In genomic region chr8:126239684-126240083, GRCm38 (mm10) we compare ENCODE assay signal across 35 mouse cellular contexts. TPM values are rescaled to one million over a fixed set of nuclear protein-coding genes. Genes with fewer than 3 reads are reported as not detected.
DNase-seq lines count a peak whose midpoint lies in the region; ATAC-seq and TF ChIP-seq lines count a peak whose summit lies in the region.
"Had no signal": no experiment of that assay in that cellular context is flagged by ENCODE, and none has a peak within 500 bp of the region (broad histone marks: within the 10 kb centered on the region; RNA-seq: fewer than 3 reads in every experiment).

No protein-coding gene starts in this region.

- no peak overlapping the region for H3K27ac ChIP-seq in heart, postnatal 0 days (ENCODE audit: low read depth)
- no peak overlapping the region for H3K27ac ChIP-seq in heart, embryonic 11.5 days (ENCODE audit: low read depth, low read length)
- no peak overlapping the region for H3K27ac ChIP-seq in layer of hippocampus, adult 2 months
- H3K27ac ChIP-seq in midbrain, postnatal 0 days (ENCODE audit: low read depth, low read length): no peak overlapping the region
- no peak overlapping the region for H3K27ac ChIP-seq in midbrain, embryonic 15.5 days
- H3K27ac ChIP-seq: embryonic facial prominence, embryonic 10.5 days; forebrain, embryonic 10.5 days; heart, embryonic 15.5 days; hindbrain, embryonic 15.5 days; limb, embryonic 15.5 days; neural tube, embryonic 13.5 days had no signal

- H3K36me3 ChIP-seq in heart, postnatal 0 days (replicated peaks; ENCODE audit: control insufficient read depth, insufficient read depth, low read length): no peaks in the 10 kb centered on the region
- no peaks in the 10 kb centered on the region for H3K36me3 ChIP-seq in heart, embryonic 11.5 days (ENCODE audit: control insufficient read depth, insufficient read depth, low read length)
- H3K36me3 ChIP-seq in midbrain, postnatal 0 days (ENCODE audit: insufficient read depth, low read length): no peaks in the 10 kb centered on the region
- no peaks in the 10 kb centered on the region for H3K36me3 ChIP-seq in midbrain, embryonic 15.5 days (replicated peaks)
- H3K36me3 ChIP-seq: embryonic facial prominence, embryonic 10.5 days; forebrain, embryonic 10.5 days; heart, embryonic 15.5 days; hindbrain, embryonic 15.5 days; limb, embryonic 15.5 days; neural tube, embryonic 13.5 days had no signal

- H3K4me3 ChIP-seq in heart, postnatal 0 days (ENCODE audit: low read depth, low read length): no peak overlapping the region
- no peak overlapping the region for H3K4me3 ChIP-seq in heart, embryonic 11.5 days (ENCODE audit: low read depth, low read length)
- H3K4me3 ChIP-seq in layer of hippocampus, adult 2 months: no peak overlapping the region
- no peak overlapping the region for H3K4me3 ChIP-seq in midbrain, postnatal 0 days (ENCODE audit: low read depth, low read length)
- no peak overlapping the region for H3K4me3 ChIP-seq in midbrain, embryonic 15.5 days
- H3K4me3 ChIP-seq: embryonic facial prominence, embryonic 10.5 days; forebrain, embryonic 10.5 days; heart, embryonic 15.5 days; hindbrain, embryonic 15.5 days; limb, embryonic 15.5 days; myocyte; neural tube, embryonic 13.5 days had no signal

- 0 out of 2 replicates have a peak, but pooled peaks cover 2% of the 10 kb centered on the region for H3K27me3 ChIP-seq in heart, postnatal 0 days (ENCODE audit: control insufficient read depth, insufficient read depth, low read length)
- H3K27me3 ChIP-seq in heart, embryonic 11.5 days (ENCODE audit: control insufficient read depth, insufficient read depth, low read length): no peaks in the 10 kb centered on the region; the same call in 1 of the 2 replicates
- H3K27me3 ChIP-seq in midbrain, postnatal 0 days (ENCODE audit: insufficient read depth, low read length): no peaks in the 10 kb centered on the region
- no peaks in the 10 kb centered on the region for H3K27me3 ChIP-seq in midbrain, embryonic 15.5 days (replicated peaks)
- H3K27me3 ChIP-seq: hindbrain, embryonic 15.5 days; limb, embryonic 15.5 days; neural tube, embryonic 13.5 days had no signal

- no peaks in the 10 kb centered on the region for H3K4me1 ChIP-seq in heart, postnatal 0 days (ENCODE audit: control insufficient read depth, insufficient read depth)
- no peaks in the 10 kb centered on the region for H3K4me1 ChIP-seq in heart, embryonic 11.5 days (ENCODE audit: control insufficient read depth, insufficient read depth, low read length)
- H3K4me1 ChIP-seq in midbrain, postnatal 0 days (ENCODE audit: insufficient read depth, low read length): no peaks in the 10 kb centered on the region
- no peaks in the 10 kb centered on the region for H3K4me1 ChIP-seq in midbrain, embryonic 15.5 days
- H3K4me1 ChIP-seq: embryonic facial prominence, embryonic 10.5 days; forebrain, embryonic 10.5 days; heart, embryonic 15.5 days; hindbrain, embryonic 15.5 days; limb, embryonic 15.5 days; neural tube, embryonic 13.5 days had no signal

- no peak for TF ChIP-seq EP300 in heart, postnatal 0 days (IDR thresholded peaks at IDR 0.05; ENCODE audit: low read depth)

- DNase-seq in heart, postnatal 0 days (ENCODE audit: low spot score): no peak
- no peak for DNase-seq in layer of hippocampus, adult 2 months (ENCODE audit: low spot score in 2 of 2)
- no peak for DNase-seq in layer of hippocampus, postnatal 14 days (ENCODE audit: low spot score in 2 of 2)
- no peak for DNase-seq in midbrain, postnatal 0 days (ENCODE audit: low spot score)
- DNase-seq in MN1 (ENCODE audit: low spot score): no peak
- DNase-seq: adrenal gland, postnatal 36 days; cerebellum, adult 11 months; cerebellum, adult 9-11 months; gastrocnemius, postnatal 36 days; kidney, adult 11 months; kidney, postnatal 25 days; left cerebral cortex, postnatal 4 days; lung, adult 18-20 months; lung, postnatal 36 days; midbrain, embryonic 14.5 days; retina, postnatal 1 day; right cerebral cortex, postnatal 25 days; thymus, adult 2 months; thymus, postnatal 4 days had no signal

- H3K4me2 ChIP-seq in heart, postnatal 0 days (ENCODE audit: low read depth, low read length): no peak overlapping the region
- H3K4me2 ChIP-seq in heart, embryonic 11.5 days: no peak overlapping the region
- no peak overlapping the region for H3K4me2 ChIP-seq in midbrain, postnatal 0 days (ENCODE audit: low read depth, low read length, poor library complexity, severe bottlenecking)
- H3K4me2 ChIP-seq in midbrain, embryonic 15.5 days: no peak overlapping the region
- H3K4me2 ChIP-seq: heart, embryonic 15.5 days; hindbrain, embryonic 15.5 days; limb, embryonic 15.5 days; neural tube, embryonic 13.5 days had no signal

- H3K9me3 ChIP-seq in heart, postnatal 0 days (replicated peaks; ENCODE audit: control insufficient read depth, low read length): no peaks in the 10 kb centered on the region
- H3K9me3 ChIP-seq in heart, embryonic 11.5 days (replicated peaks; ENCODE audit: control insufficient read depth, low read length): no peaks in the 10 kb centered on the region
- H3K9me3 ChIP-seq in midbrain, postnatal 0 days (ENCODE audit: low read length): no peaks in the 10 kb centered on the region
- H3K9me3 ChIP-seq in midbrain, embryonic 15.5 days: no peaks in the 10 kb centered on the region
- H3K9me3 ChIP-seq: embryonic facial prominence, embryonic 10.5 days; forebrain, embryonic 10.5 days; heart, embryonic 15.5 days; hindbrain, embryonic 15.5 days; limb, embryonic 15.5 days; neural tube, embryonic 13.5 days had no signal

- no peak for ATAC-seq in heart, postnatal 0 days (ENCODE audit: insufficient read depth, low read depth)
- no peak for ATAC-seq in heart, embryonic 11.5 days (replicated peaks; ENCODE audit: insufficient number of reproducible peaks, low FRiP score, low TSS enrichment)
- ATAC-seq in midbrain, postnatal 0 days (ENCODE audit: low FRiP score): no peak
- no peak for ATAC-seq in midbrain, embryonic 15.5 days (replicated peaks)
- ATAC-seq: CD4-positive, CD25-positive, alpha-beta regulatory T cell, adult 4 months; Patski had no signal

- peak; percentile 40 for TF ChIP-seq CTCF in heart, postnatal 0 days (IDR thresholded peaks at IDR 0.05; ENCODE audit: low read depth)
- TF ChIP-seq CTCF in layer of hippocampus, adult 2 months (conservative IDR thresholded peaks at IDR 0.05): peak; percentile 53
- TF ChIP-seq CTCF in midbrain, postnatal 0 days (IDR thresholded peaks at IDR 0.05): peak; percentile 54

- H3K9ac ChIP-seq in heart, postnatal 0 days (replicated peaks; ENCODE audit: low read depth, low read length): no peak overlapping the region
- H3K9ac ChIP-seq in heart, embryonic 11.5 days (ENCODE audit: low read depth, low read length): no peak overlapping the region
- H3K9ac ChIP-seq in midbrain, postnatal 0 days (replicated peaks; ENCODE audit: low read length, poor library complexity, severe bottlenecking): no peak overlapping the region
- H3K9ac ChIP-seq in midbrain, embryonic 15.5 days: no peak overlapping the region
- H3K9ac ChIP-seq: heart, embryonic 15.5 days; hindbrain, embryonic 15.5 days; limb, embryonic 15.5 days; neural tube, embryonic 13.5 days had no signal

RNA-seq across cellular contexts. Expression of gene Slc35f3, which starts 58.7 kb away (rescaled TPM):
- not detected in 2 replicates for total RNA-seq in heart, postnatal 0 days (2014; rRNA removed; ENCODE audit: low replicate concordance)
- polyA plus RNA-seq in heart, postnatal 0 days (2015; fragmentation: Nextera tagmentation; extraction: Ambion mirVana): not detected in 2 replicates
- polyA plus RNA-seq in heart, embryonic 11.5 days (2014; fragmentation: Nextera tagmentation; extraction: Ambion mirVana): not detected in 2 replicates
- total RNA-seq in layer of hippocampus, adult 2 months (2021): 10 to 100 TPM; 45.9 to 47.1 TPM
- total RNA-seq in layer of hippocampus, postnatal 14 days (2021): 10 to 100 TPM; 34.4 to 38.4 TPM
- 2.1 and 3.7 TPM in 2 replicates for total RNA-seq in midbrain, postnatal 0 days (2014; rRNA removed)
- 3.9 and 4.6 TPM in 2 replicates for polyA plus RNA-seq in midbrain, postnatal 0 days (2015; fragmentation: Nextera tagmentation; extraction: Ambion mirVana)
- polyA plus RNA-seq in midbrain, embryonic 15.5 days (2015; fragmentation: Nextera tagmentation; extraction: Ambion mirVana): 1.7 and 2.0 TPM in 2 replicates
- total RNA-seq: common myeloid progenitor, adult 5-6 weeks; gastrocnemius, postnatal 36 days; heart, adult 8-10 months; hematopoietic stem cell, adult 5-6 weeks; megakaryocyte-erythroid progenitor cell, adult 5-6 weeks had no signal
- polyA plus RNA-seq: CD4-positive, CD25-positive, alpha-beta regulatory T cell, adult 4 months; embryonic facial prominence, embryonic 10.5 days; heart, embryonic 15.5 days; spleen, adult 2 months had no signal
